Mouse (Mus musculus) forebrain, postnatal 0 days (tissue): ENCODE data around the gene Cct5. TPM values are rescaled to one million over a fixed set of nuclear protein-coding genes. Genes with fewer than 3 reads are reported as not detected.

Experiments
- ATAC-seq: fragments of 200-750 bp; cut with Nextera tagmentation; 2 replicates; pipeline ENCODE4 v1.8.0; 2017; ENCODE audit warnings: mild to moderate bottlenecking, moderate library complexity
- DNase-seq: peaks from one replicate; pipeline ENCODE4 v3.0.0-alpha.2; 2015
- H3K27ac ChIP-seq: fragments of 300-500 bp; sonication (generic); 2 replicates; pipeline ENCODE4 v1.5.1; 2014; ENCODE audit warnings: low read depth, mild to moderate bottlenecking, antibody characterized with exemption, low read length, moderate library complexity, mixed read lengths
- H3K27me3 ChIP-seq: fragments of 300-500 bp; sonication (generic); 2 replicates; pipeline ENCODE4 v1.6.1; 2014; ENCODE audit warnings: mild to moderate bottlenecking, low read length, mixed read lengths; ENCODE audit not compliant: insufficient read depth
- H3K36me3 ChIP-seq: fragments of 300-500 bp; sonication (generic); 2 replicates; pipeline ENCODE4 v1.6.1; 2014; ENCODE audit warnings: mild to moderate bottlenecking, moderate library complexity; ENCODE audit not compliant: insufficient read depth
- H3K4me1 ChIP-seq: fragments of 300-500 bp; sonication (generic); 2 replicates; pipeline ENCODE4 v1.6.1; 2014; ENCODE audit warnings: antibody characterized with exemption; ENCODE audit not compliant: insufficient read depth
- H3K4me2 ChIP-seq: fragments of 300-500 bp; sonication (generic); 2 replicates; pipeline ENCODE4 v1.6.1; 2014; ENCODE audit warnings: low read depth, mild to moderate bottlenecking, moderate library complexity
- H3K4me3 ChIP-seq: fragments of 300-500 bp; sonication (generic); 2 replicates; pipeline ENCODE4 v1.5.1; 2014; ENCODE audit warnings: low read depth, low read length, mixed read lengths
- H3K9ac ChIP-seq: fragments of 300-500 bp; sonication (generic); 2 replicates; pipeline ENCODE4 v1.6.1; 2014; ENCODE audit warnings: mild to moderate bottlenecking
- H3K9me3 ChIP-seq: fragments of 300-500 bp; sonication (generic); 2 replicates; pipeline ENCODE4 v1.6.1; 2016; ENCODE audit warnings: low read length
- CTCF ChIP-seq: sonication (generic); IDR thresholded peaks from 2 replicates; pipeline ENCODE4 v1.5.1; 2016; ENCODE audit warnings: antibody characterized with exemption, control low read depth, low read depth
- WGBS: fragments of 180-500 bp; shearing (Covaris S2); extraction: QIAGEN DNeasy Blood & Tissue Kit; methylation state at CpG from one replicate; pipeline ENCODE4 v1.1.7; 2014; 5-methylcytosine and 5-hydroxymethylcytosine counted together
- polyA plus RNA-seq: library from polyadenylated mRNA; unstranded; fragments of >200 nt; fragmentation: Nextera tagmentation; extraction: Ambion mirVana; gene quantifications from 2 replicates; pipeline ENCODE4 v1.2.1, GENCODE M21; 2015
- total RNA-seq: library from RNA; depleted of rRNA; stranded (reverse); fragments of >200 nt; gene quantifications from 2 replicates; pipeline ENCODE4 v1.2.3, GENCODE M21; 2014

Cct5 gene
- total and polyA plus RNA-seq, 2 experiments from 2014 or later: 409 to 473 TPM

DNA sequence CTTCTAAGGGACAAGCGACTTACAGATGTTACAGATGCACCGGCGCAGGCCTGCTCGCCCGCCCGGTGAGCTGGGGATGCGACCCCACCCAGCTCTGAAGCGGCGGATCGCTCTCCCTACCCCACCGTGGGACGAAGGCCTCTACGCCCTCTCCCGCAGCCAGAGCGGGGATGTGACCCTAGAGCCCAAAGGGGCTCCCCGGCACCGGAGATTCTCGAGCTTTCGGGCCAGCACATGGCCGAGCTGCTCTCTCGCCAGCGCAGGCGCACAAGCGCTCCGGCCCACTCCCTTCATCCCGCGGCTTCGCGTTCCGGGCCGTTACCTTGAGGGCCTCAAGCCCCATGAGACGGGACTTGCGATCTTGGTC lies 342 bp downstream of the Cct5 start:
- ATAC-seq (peak; percentile 72), DNase-seq (no peak)
- Histone ChIP-seq H3K27ac (peak overlapping the region; percentile 91), H3K4me3 (peak overlapping the region; percentile 85), H3K36me3 (peaks cover 6% of the 10 kb centered on the region; the same call in 1 of the 2 replicates), H3K4me1 (peaks cover 18% of the 10 kb centered on the region; the same call in 1 of the 2 replicates), H3K9ac (peak overlapping the region; percentile 83), H3K27me3 (no peaks in the 10 kb centered on the region), H3K9me3 (no peaks in the 10 kb centered on the region), H3K4me2 (peak overlapping the region; percentile 91)
- WGBS: 0% methylated on average over 32 of the region's 33 CpGs
- TF ChIP-seq CTCF: no peak

DNA sequence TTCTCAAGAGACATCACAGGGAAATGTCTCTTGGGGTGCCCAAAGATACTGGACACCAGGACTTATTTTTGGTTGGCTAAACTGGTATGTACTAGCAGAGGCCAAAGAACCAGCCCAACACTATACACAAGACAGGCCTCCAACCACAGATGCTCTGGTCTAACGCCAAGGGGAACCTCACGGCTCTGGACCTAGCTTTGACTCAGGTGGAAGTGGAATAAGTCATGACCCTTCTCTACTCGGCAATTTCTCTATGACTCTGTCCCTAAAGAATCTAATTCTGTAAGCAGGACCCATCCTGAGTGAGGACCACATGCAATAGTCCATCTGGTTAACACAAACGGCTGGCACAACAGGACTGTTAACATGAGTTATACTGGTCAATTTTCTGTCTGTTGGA lies 1.8 kb downstream of the Cct5 start:
- Histone ChIP-seq H3K27me3 (no peaks in the 10 kb centered on the region), H3K27ac (no peak overlapping the region), H3K4me2 (peak overlapping the region; percentile 91), H3K4me1 (peaks cover 18% of the 10 kb centered on the region; the same call in 1 of the 2 replicates), H3K9me3 (no peaks in the 10 kb centered on the region), H3K4me3 (no peak overlapping the region), H3K9ac (no peak overlapping the region), H3K36me3 (peaks cover 18% of the 10 kb centered on the region)
- ATAC-seq (no peak), DNase-seq (no peak)
- 73% methylated on average over 4 of the region's 4 CpGs for WGBS
- no peak for TF ChIP-seq CTCF

DNA sequence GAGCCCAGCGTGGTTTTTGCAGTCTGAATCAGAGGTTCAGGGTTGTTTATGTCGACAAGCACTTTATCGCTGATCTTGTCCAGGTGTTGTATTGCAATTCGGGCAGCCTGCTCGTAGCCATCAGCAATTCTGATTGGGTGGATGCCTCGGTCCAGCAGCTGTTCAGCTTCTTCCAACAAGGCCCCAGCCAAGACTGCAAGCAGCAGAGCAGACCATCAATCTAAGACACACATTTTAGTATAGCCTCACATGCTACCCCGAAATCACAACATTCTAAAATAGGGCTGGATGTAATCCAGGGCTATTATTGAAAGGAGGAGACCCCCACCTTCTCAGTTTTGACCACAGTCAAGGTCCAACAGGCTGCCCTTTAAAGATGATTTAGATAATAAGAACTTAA lies 6.0 kb downstream of the Cct5 start:
- ATAC-seq: no peak
- Histone ChIP-seq H3K27me3 (no peaks in the 10 kb centered on the region), H3K27ac (no peak overlapping the region), H3K36me3 (peaks cover 59% of the 10 kb centered on the region), H3K9me3 (no peaks in the 10 kb centered on the region), H3K9ac (no peak overlapping the region), H3K4me1 (peaks cover 13% of the 10 kb centered on the region; the same call in 1 of the 2 replicates), H3K4me2 (no peak overlapping the region), H3K4me3 (no peak overlapping the region)
- TF ChIP-seq CTCF: no peak
- DNase-seq: no peak
- 84% methylated on average over 7 of the region's 7 CpGs for WGBS

- Histone ChIP-seq H3K4me3 (no peak overlapping the region), H3K4me1 (no peaks in the 10 kb centered on the region), H3K27ac (no peak overlapping the region), H3K36me3 (peaks cover 73% of the 10 kb centered on the region), H3K9ac (no peak overlapping the region), H3K9me3 (no peaks in the 10 kb centered on the region), H3K4me2 (no peak overlapping the region), H3K27me3 (no peaks in the 10 kb centered on the region)
- ATAC-seq: no peak
- no peak for TF ChIP-seq CTCF
- WGBS: 86% methylated on average over 14 of the region's 14 CpGs
- no peak for DNase-seq
Measured at GRCm38 (mm10) chr15:31594260-31594659, 7.3 kb downstream of the Cct5 start.

- no peak for DNase-seq
- WGBS: 86% methylated on average over 8 of the region's 8 CpGs
- no peak for ATAC-seq
- Histone ChIP-seq H3K27me3 (no peaks in the 10 kb centered on the region), H3K4me2 (no peak overlapping the region), H3K4me1 (no peaks in the 10 kb centered on the region), H3K9me3 (no peaks in the 10 kb centered on the region), H3K27ac (no peak overlapping the region), H3K4me3 (no peak overlapping the region), H3K36me3 (peaks cover 75% of the 10 kb centered on the region), H3K9ac (no peak overlapping the region)
- TF ChIP-seq CTCF: no peak
Measured at GRCm38 (mm10) chr15:31592531-31592930, 9.1 kb downstream of the Cct5 start.

DNA sequence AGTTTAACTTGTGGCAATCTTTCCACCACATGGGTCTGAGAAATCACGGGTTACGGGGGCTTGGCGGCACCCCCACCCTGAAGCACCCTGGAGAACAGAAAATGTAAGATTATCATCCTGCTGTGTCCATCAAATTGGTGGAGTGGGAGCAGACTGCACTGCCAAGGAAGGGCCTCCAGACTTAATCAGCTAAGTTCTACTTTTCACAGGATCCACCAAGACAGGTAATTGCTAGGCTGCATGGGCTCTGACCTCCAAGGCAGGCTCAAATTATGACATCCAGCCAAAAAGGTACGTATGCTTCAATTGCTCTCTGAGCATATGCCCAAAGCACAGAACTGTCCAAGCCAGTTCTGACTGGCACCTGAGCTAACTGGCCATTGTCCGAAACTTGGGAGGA lies 11.4 kb downstream of the Cct5 start:
- Histone ChIP-seq H3K4me2 (no peak overlapping the region), H3K4me1 (no peaks in the 10 kb centered on the region), H3K27ac (no peak overlapping the region), H3K9me3 (no peaks in the 10 kb centered on the region), H3K9ac (no peak overlapping the region), H3K4me3 (no peak overlapping the region), H3K36me3 (peaks cover 63% of the 10 kb centered on the region), H3K27me3 (no peaks in the 10 kb centered on the region)
- DNase-seq (no peak), ATAC-seq (no peak)
- TF ChIP-seq CTCF: no peak
- WGBS: 91% methylated on average over 5 of the region's 5 CpGs

GRCm38 (mm10) chr15:31588989-31589640 lies 12.5 kb downstream of the Cct5 start:
- H3K9me3 ChIP-seq: no peaks in the 10 kb centered on the region
- H3K9ac ChIP-seq: no peak overlapping the region
- H3K27me3 ChIP-seq: no peaks in the 10 kb centered on the region
- 62% methylated on average over 8 of the region's 8 CpGs for WGBS
- H3K4me1 ChIP-seq: no peaks in the 10 kb centered on the region
- no peak overlapping the region for H3K4me2 ChIP-seq
- DNase-seq (no peak), ATAC-seq (0 out of 2 replicates have a peak, but pooled peaks have one; percentile 7)
- no peak overlapping the region for H3K27ac ChIP-seq
- TF ChIP-seq CTCF: no peak
- peaks cover 52% of the 10 kb centered on the region for H3K36me3 ChIP-seq
- no peak overlapping the region for H3K4me3 ChIP-seq
